Mouse (Mus musculus): ENCODE data around the gene Nup50. TPM values are rescaled to one million over a fixed set of nuclear protein-coding genes. Genes with fewer than 3 reads are reported as not detected.
A peak's percentile ranks its signal among the peaks of the same experiment; 100 is the strongest.

Nup50 gene
- polyA plus RNA-seq, 1 experiment = 28.1 TPM

DNA sequence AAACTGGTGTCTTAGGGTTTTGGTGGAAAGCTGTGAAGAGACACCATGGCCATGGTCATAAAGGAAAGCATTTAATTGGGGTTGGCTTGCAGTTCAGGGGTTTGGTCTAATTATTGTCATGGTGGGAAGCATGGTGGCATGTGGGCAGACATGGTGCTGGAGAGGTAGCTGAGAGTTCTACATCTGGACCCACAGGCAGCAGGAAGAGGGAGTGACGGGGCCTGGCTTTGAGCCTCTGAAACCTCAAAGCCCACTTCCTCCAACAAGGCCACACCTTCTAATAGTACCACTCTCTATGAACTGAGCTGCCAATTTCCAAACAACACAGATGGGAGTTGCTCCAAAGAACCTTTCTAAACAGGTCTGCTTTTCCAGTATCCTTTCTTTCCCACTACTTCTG, 26.5 kb upstream of the Nup50 start:
- H3K27me3 ChIP-seq (ENCODE audit: control insufficient read depth, insufficient read depth, low read length) = no peaks in the 10 kb centered on the region
- no peak for TF ChIP-seq POLR2A (IDR thresholded peaks at IDR 0.05; ENCODE audit: control insufficient read depth, low read depth, low read length)
- TF ChIP-seq CTCF (IDR thresholded peaks at IDR 0.05; ENCODE audit: control insufficient read depth, insufficient read depth, insufficient replicate concordance, low read depth, low read length) = no peak
- no peaks in the 10 kb centered on the region for H3K36me3 ChIP-seq (ENCODE audit: control insufficient read depth, insufficient read depth, low read length)
- no peak overlapping the region for H3K27ac ChIP-seq (ENCODE audit: control insufficient read depth, insufficient read depth, low read depth, low read length)
- no peak overlapping the region for H3K4me3 ChIP-seq (ENCODE audit: control insufficient read depth, low read depth, low read length)
- no peaks in the 10 kb centered on the region for H3K4me1 ChIP-seq (ENCODE audit: control insufficient read depth, insufficient read depth, low read length)

GRCm38 (mm10) chr15:84898077-84898476, 25.1 kb upstream of the Nup50 start:
- TF ChIP-seq POLR2A (IDR thresholded peaks at IDR 0.05; ENCODE audit: control insufficient read depth, low read depth, low read length) = no peak
- TF ChIP-seq CTCF (IDR thresholded peaks at IDR 0.05; ENCODE audit: control insufficient read depth, insufficient read depth, insufficient replicate concordance, low read depth, low read length) = no peak
- H3K27me3 ChIP-seq (ENCODE audit: control insufficient read depth, insufficient read depth, low read length) = no peaks in the 10 kb centered on the region
- no peaks in the 10 kb centered on the region for H3K36me3 ChIP-seq (ENCODE audit: control insufficient read depth, insufficient read depth, low read length)
- H3K27ac ChIP-seq (ENCODE audit: control insufficient read depth, insufficient read depth, low read depth, low read length) = no peak overlapping the region
- H3K4me3 ChIP-seq (ENCODE audit: control insufficient read depth, low read depth, low read length) = no peak overlapping the region
- H3K4me1 ChIP-seq (ENCODE audit: control insufficient read depth, insufficient read depth, low read length) = no peaks in the 10 kb centered on the region

GRCm38 (mm10) chr15:84903843-84904385, 19.3 kb upstream of the Nup50 start:
- no peaks in the 10 kb centered on the region for H3K27me3 ChIP-seq (ENCODE audit: control insufficient read depth, insufficient read depth, low read length)
- H3K27ac ChIP-seq (ENCODE audit: control insufficient read depth, insufficient read depth, low read depth, low read length) = no peak overlapping the region
- TF ChIP-seq CTCF (IDR thresholded peaks at IDR 0.05; ENCODE audit: control insufficient read depth, insufficient read depth, insufficient replicate concordance, low read depth, low read length) (no peak), POLR2A (IDR thresholded peaks at IDR 0.05; ENCODE audit: control insufficient read depth, low read depth, low read length) (no peak)
- no peaks in the 10 kb centered on the region for H3K4me1 ChIP-seq (ENCODE audit: control insufficient read depth, insufficient read depth, low read length)
- no peak overlapping the region for H3K4me3 ChIP-seq (ENCODE audit: control insufficient read depth, low read depth, low read length)
- no peaks in the 10 kb centered on the region for H3K36me3 ChIP-seq (ENCODE audit: control insufficient read depth, insufficient read depth, low read length)

DNA sequence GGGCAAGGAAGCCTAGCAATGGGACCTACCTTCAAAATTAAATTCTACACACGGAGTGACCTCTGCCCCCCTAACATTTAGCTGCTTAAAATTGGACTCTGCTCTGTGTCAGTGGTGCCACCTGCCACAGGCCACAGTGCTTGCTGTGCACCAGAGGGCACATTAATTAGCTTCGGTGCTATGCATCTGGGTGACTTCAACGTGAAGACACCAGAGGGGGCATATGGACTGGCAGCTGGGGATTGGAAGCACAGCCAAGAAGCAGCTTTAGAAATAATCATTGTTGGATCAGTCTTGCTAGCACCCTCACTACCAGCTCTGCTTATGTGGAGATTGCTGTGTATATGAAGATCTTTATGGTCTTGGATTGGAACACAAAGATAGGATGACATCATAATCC, 10.0 kb upstream of the Nup50 start:
- TF ChIP-seq POLR2A (IDR thresholded peaks at IDR 0.05; ENCODE audit: control insufficient read depth, low read depth, low read length) (no peak), CTCF (IDR thresholded peaks at IDR 0.05; ENCODE audit: control insufficient read depth, insufficient read depth, insufficient replicate concordance, low read depth, low read length) (no peak)
- Histone ChIP-seq H3K4me3 (ENCODE audit: control insufficient read depth, low read depth, low read length) (peak overlapping the region; percentile 87), H3K27ac (ENCODE audit: control insufficient read depth, insufficient read depth, low read depth, low read length) (peak overlapping the region; percentile 73), H3K4me1 (ENCODE audit: control insufficient read depth, insufficient read depth, low read length) (no peaks in the 10 kb centered on the region), H3K36me3 (ENCODE audit: control insufficient read depth, insufficient read depth, low read length) (peaks cover 2% of the 10 kb centered on the region), H3K27me3 (ENCODE audit: control insufficient read depth, insufficient read depth, low read length) (no peaks in the 10 kb centered on the region)

DNA sequence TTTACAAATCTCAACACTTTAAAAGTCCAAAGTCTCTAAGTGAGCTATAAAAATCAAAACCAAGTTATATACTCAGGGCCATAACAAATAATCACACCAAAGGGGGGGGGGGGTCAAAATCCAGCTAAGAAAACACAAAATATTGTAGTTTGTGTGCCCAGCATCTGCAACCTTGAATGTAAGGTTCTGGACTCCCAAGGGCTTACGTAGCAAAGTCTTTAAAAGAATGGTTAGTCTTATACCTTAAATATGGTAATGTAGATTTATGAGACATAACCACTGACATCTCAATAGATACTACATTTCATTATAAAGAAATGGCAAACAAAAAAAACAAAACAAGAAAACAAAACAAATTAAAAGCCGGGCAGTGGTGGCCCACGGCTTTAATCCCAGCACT, 3.3 kb upstream of the Nup50 start, which contains the start of gene Gm29666:
Gene Gm29666 (minus strand): TSS at position 101 of the 400 bp plus-strand sequence.
- Histone ChIP-seq H3K36me3 (ENCODE audit: control insufficient read depth, insufficient read depth, low read length) (peaks cover 1% of the 10 kb centered on the region), H3K27me3 (ENCODE audit: control insufficient read depth, insufficient read depth, low read length) (no peaks in the 10 kb centered on the region), H3K4me1 (ENCODE audit: control insufficient read depth, insufficient read depth, low read length) (no peaks in the 10 kb centered on the region; the same call in 1 of the 2 replicates), H3K4me3 (ENCODE audit: control insufficient read depth, low read depth, low read length) (peak within 1 kb of the TSS; percentile 10; the same call in 1 of the 2 replicates), H3K27ac (ENCODE audit: control insufficient read depth, insufficient read depth, low read depth, low read length) (no peak within 1 kb of the TSS)
- no peak for TF ChIP-seq CTCF (IDR thresholded peaks at IDR 0.05; ENCODE audit: control insufficient read depth, insufficient read depth, insufficient replicate concordance, low read depth, low read length)

DNA sequence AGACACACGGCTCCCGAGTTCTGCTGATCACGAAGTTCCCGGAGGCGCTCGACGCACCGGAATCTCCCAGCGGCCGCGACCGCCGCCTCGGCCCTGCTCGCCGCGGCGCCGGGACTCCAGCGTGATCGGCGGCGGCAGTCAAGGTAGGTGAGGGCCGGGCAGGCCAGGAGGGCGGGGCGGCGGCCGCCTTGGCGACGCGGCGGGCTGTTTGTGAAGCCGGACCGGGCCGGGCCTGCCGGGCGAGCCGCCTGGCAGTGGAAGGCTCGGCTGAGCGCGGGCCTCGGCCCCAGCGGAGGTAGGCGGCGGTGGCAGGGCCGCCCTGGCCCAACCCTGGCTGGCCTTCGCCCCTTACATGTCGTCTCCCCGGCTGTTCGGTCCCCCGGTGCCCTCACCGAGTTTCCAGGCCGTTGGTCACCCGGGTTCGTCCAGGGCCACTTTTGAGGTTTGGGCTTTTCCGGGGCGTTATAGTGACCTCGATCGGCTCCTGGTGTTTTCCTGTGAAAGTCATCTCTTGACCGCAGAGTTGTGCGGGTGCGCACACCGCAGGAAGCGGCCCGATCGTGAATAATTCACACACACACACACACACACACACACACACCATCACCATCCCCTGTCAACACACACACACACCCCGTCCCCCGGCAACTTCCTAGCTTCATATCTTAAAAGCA, 434 bp downstream of the Nup50 start:
- H3K27me3 ChIP-seq (ENCODE audit: control insufficient read depth, insufficient read depth, low read length) = no peaks in the 10 kb centered on the region
- peaks cover 3% of the 10 kb centered on the region for H3K36me3 ChIP-seq (ENCODE audit: control insufficient read depth, insufficient read depth, low read length)
- no peak for TF ChIP-seq POLR2A (IDR thresholded peaks at IDR 0.05; ENCODE audit: control insufficient read depth, low read depth, low read length)
- no peak for TF ChIP-seq CTCF (IDR thresholded peaks at IDR 0.05; ENCODE audit: control insufficient read depth, insufficient read depth, insufficient replicate concordance, low read depth, low read length)
- no peaks in the 10 kb centered on the region; the same call in 1 of the 2 replicates for H3K4me1 ChIP-seq (ENCODE audit: control insufficient read depth, insufficient read depth, low read length)
- peak overlapping the region; percentile 90 for H3K27ac ChIP-seq (ENCODE audit: control insufficient read depth, insufficient read depth, low read depth, low read length)
- H3K4me3 ChIP-seq (ENCODE audit: control insufficient read depth, low read depth, low read length) = peak overlapping the region; percentile 97

DNA sequence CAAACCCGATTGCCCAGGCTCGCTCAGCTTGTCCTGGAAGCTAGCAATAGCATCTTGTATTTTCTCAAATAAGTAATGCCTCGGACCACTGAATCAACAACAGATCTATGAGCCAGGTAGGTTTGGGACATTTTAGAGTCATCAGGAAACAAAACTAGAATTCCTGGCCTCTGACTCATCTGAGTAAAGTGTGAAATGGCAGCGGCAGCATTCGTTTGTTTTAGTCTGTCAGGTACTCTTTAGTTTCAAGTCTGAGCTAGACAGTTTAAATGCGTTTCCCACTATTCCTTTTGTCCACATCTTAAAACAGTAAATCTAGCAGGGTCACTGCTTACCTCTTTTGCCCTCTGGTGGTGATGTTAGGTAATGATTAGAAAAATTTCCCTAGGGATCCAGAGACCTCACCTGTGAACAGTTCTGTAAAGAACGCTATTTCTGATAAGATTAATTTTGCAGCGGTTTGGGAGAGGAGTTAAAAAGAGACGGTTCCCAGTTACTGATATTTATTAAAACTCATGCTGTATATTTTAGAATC, 1.6 kb downstream of the Nup50 start:
- Histone ChIP-seq H3K4me1 (ENCODE audit: control insufficient read depth, insufficient read depth, low read length) (no peaks in the 10 kb centered on the region; the same call in 1 of the 2 replicates), H3K4me3 (ENCODE audit: control insufficient read depth, low read depth, low read length) (peak overlapping the region; percentile 81), H3K27me3 (ENCODE audit: control insufficient read depth, insufficient read depth, low read length) (no peaks in the 10 kb centered on the region), H3K27ac (ENCODE audit: control insufficient read depth, insufficient read depth, low read depth, low read length) (peak overlapping the region; percentile 45; the same call in 1 of the 2 replicates), H3K36me3 (ENCODE audit: control insufficient read depth, insufficient read depth, low read length) (peaks cover 4% of the 10 kb centered on the region)
- TF ChIP-seq CTCF (IDR thresholded peaks at IDR 0.05; ENCODE audit: control insufficient read depth, insufficient read depth, insufficient replicate concordance, low read depth, low read length) = no peak
- no peak for TF ChIP-seq POLR2A (IDR thresholded peaks at IDR 0.05; ENCODE audit: control insufficient read depth, low read depth, low read length)
